Mouse (Mus musculus) testis, adult 2 months (tissue): ENCODE results near the gene Tvp23a.

Experiments used
- CTCF ChIP-seq: fragments of 200-500 bp; IDR thresholded peaks from 2 replicates; pipeline ENCODE4 v1.5.1; 2012; ENCODE audit warnings: low read depth, mild to moderate bottlenecking, inconsistent platforms, low read length, moderate library complexity; ENCODE audit not compliant: control insufficient read depth, insufficient read depth, insufficient replicate concordance
- POLR2A ChIP-seq: fragments of 200-500 bp; IDR thresholded peaks from 2 replicates; pipeline ENCODE4 v1.6.1; 2012; ENCODE audit warnings: low read depth, mild to moderate bottlenecking, inconsistent platforms, low read length, moderate library complexity; ENCODE audit not compliant: control insufficient read depth

GRCm38 (mm10) chr16:10436166-10436565 lies 11.0 kb downstream of the Tvp23a start:
- TF ChIP-seq CTCF (no peak), POLR2A (no peak)
